Mouse (Mus musculus): Measurements from ENCODE around the gene Chchd6.

DNA sequence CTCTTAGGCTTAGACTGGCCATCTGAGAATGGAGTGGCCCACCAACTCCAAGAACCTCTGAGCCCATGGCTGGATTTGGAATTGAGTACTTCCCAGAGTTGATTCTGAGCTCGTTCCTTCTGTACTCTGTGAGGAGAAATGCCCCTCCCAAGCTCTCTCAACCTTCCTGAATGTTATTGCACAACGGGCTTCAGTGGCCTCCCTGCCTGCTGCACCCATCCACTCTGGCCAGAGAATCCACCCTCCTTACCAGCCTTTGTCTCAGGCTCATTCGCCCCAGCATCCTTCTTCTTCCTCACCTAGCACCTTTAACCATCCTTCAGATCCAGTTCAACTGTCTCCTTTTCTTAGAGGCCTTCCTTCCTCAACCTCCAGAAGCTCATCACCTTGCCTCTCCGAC is 32.1 kb downstream of the Chchd6 start:
- TF ChIP-seq POLR2A (IDR thresholded peaks at IDR 0.05; ENCODE audit: extremely low read depth, insufficient read depth, low read length) (no peak), CTCF (IDR thresholded peaks at IDR 0.05; ENCODE audit: extremely low read depth, insufficient read depth, low read length) (no peak)
